Mouse (Mus musculus) limb, embryonic 11.5 days (tissue): ENCODE results near the gene Clcnka. TPM values are rescaled to one million over a fixed set of nuclear protein-coding genes. Genes with fewer than 3 reads are reported as not detected.

Source experiments
- ATAC-seq: fragments of 200-750 bp; cut with Nextera tagmentation; 2 replicates; pipeline ENCODE4 v1.8.0; 2017; ENCODE audit warnings: low read depth; ENCODE audit not compliant: insufficient number of reproducible peaks, low FRiP score, low TSS enrichment
- DNase-seq: peaks from one replicate; pipeline ENCODE4 v3.0.0-alpha.2; 2015; ENCODE audit warnings: low spot score
- H3K27ac ChIP-seq: fragments of 300-500 bp; sonication (generic); replicated peaks from 2 replicates; pipeline ENCODE4 v1.5.1; 2014; ENCODE audit warnings: low read depth, mild to moderate bottlenecking, low read length
- H3K27me3 ChIP-seq: fragments of 300-500 bp; sonication (generic); 2 replicates; pipeline ENCODE4 v1.6.1; 2014; ENCODE audit warnings: mild to moderate bottlenecking, low read length, mixed read lengths; ENCODE audit not compliant: control insufficient read depth, insufficient read depth
- H3K36me3 ChIP-seq: fragments of 300-500 bp; sonication (generic); 2 replicates; pipeline ENCODE4 v1.6.1; 2014; ENCODE audit warnings: mild to moderate bottlenecking, low read length, moderate library complexity, mixed read lengths; ENCODE audit not compliant: control insufficient read depth, insufficient read depth
- H3K4me1 ChIP-seq: fragments of 300-500 bp; sonication (generic); 2 replicates; pipeline ENCODE4 v1.6.1; 2014; ENCODE audit warnings: low read length, mixed read lengths; ENCODE audit not compliant: control insufficient read depth, insufficient read depth
- H3K4me2 ChIP-seq: fragments of 300-500 bp; sonication (generic); 2 replicates; pipeline ENCODE4 v1.6.1; 2014; ENCODE audit warnings: low read depth, mild to moderate bottlenecking, moderate library complexity; ENCODE audit not compliant: severe bottlenecking
- H3K4me3 ChIP-seq: fragments of 300-500 bp; sonication (generic); 2 replicates; pipeline ENCODE4 v1.5.1; 2014; ENCODE audit warnings: low read depth, low read length
- H3K9ac ChIP-seq: fragments of 300-500 bp; sonication (generic); 2 replicates; pipeline ENCODE4 v1.6.1; 2014; ENCODE audit warnings: mild to moderate bottlenecking, low read length
- H3K9me3 ChIP-seq: fragments of 300-500 bp; sonication (generic); 2 replicates; pipeline ENCODE4 v1.6.1; 2016; ENCODE audit warnings: low read length; ENCODE audit not compliant: control insufficient read depth
- WGBS: fragments of 180-500 bp; shearing (Covaris S2); extraction: QIAGEN DNeasy Blood & Tissue Kit; methylation state at CpG from one replicate; pipeline ENCODE4 v1.1.7; 2014; 5-methylcytosine and 5-hydroxymethylcytosine counted together
- polyA plus RNA-seq: library from polyadenylated mRNA; unstranded; fragments of >200 nt; fragmentation: Nextera tagmentation; extraction: Ambion mirVana; gene quantifications from 2 replicates; pipeline ENCODE4 v1.2.1, GENCODE M21; 2014

Gene Clcnka
- polyA plus RNA-seq, 1 experiment from 2014 or later = 0.21 TPM

GRCm38 (mm10) chr4:141353868-141354267, 44.7 kb downstream of the Clcnka start:
- no peak overlapping the region for H3K9ac ChIP-seq
- H3K36me3 ChIP-seq = no peaks in the 10 kb centered on the region
- WGBS = 70% methylated on average over 8 of the region's 8 CpGs
- no peak for DNase-seq
- 0 out of 2 replicates have a peak, but pooled peaks cover 3% of the 10 kb centered on the region for H3K4me1 ChIP-seq
- H3K9me3 ChIP-seq = no peaks in the 10 kb centered on the region
- no peak overlapping the region for H3K4me2 ChIP-seq
- H3K27ac ChIP-seq = no peak overlapping the region
- ATAC-seq = no peak
- no peaks in the 10 kb centered on the region for H3K27me3 ChIP-seq
- no peak overlapping the region for H3K4me3 ChIP-seq

- Histone ChIP-seq H3K36me3 (no peaks in the 10 kb centered on the region), H3K9ac (no peak overlapping the region), H3K4me1 (0 out of 2 replicates have a peak, but pooled peaks cover 3% of the 10 kb centered on the region), H3K9me3 (no peaks in the 10 kb centered on the region), H3K4me3 (no peak overlapping the region), H3K27ac (no peak overlapping the region), H3K4me2 (no peak overlapping the region), H3K27me3 (no peaks in the 10 kb centered on the region)
- ATAC-seq (no peak), DNase-seq (no peak)
- 83% methylated on average over 5 of the region's 5 CpGs for WGBS
Measured at GRCm38 (mm10) chr4:141352986-141353385, 45.5 kb downstream of the Clcnka start.

- H3K4me2 ChIP-seq = no peak overlapping the region
- ATAC-seq (no peak), DNase-seq (no peak)
- peaks cover 3% of the 10 kb centered on the region; the same call in 1 of the 2 replicates for H3K4me1 ChIP-seq
- no peak overlapping the region for H3K9ac ChIP-seq
- H3K9me3 ChIP-seq = no peaks in the 10 kb centered on the region
- no peaks in the 10 kb centered on the region for H3K36me3 ChIP-seq
- H3K4me3 ChIP-seq = no peak overlapping the region
- 51% methylated on average over 7 of the region's 7 CpGs for WGBS
- no peak overlapping the region for H3K27ac ChIP-seq
- H3K27me3 ChIP-seq = no peaks in the 10 kb centered on the region
Measured at GRCm38 (mm10) chr4:141351972-141352371, 46.6 kb downstream of the Clcnka start.

GRCm38 (mm10) chr4:141350015-141350414, 48.5 kb downstream of the Clcnka start:
- ATAC-seq (no peak), DNase-seq (no peak)
- no peaks in the 10 kb centered on the region for H3K36me3 ChIP-seq
- peaks cover 3% of the 10 kb centered on the region; the same call in 1 of the 2 replicates for H3K4me1 ChIP-seq
- H3K27ac ChIP-seq = 0 out of 2 replicates have a peak overlapping the region, but pooled peaks have one; percentile 30
- no peak overlapping the region for H3K9ac ChIP-seq
- H3K27me3 ChIP-seq = no peaks in the 10 kb centered on the region
- no peak overlapping the region for H3K4me3 ChIP-seq
- H3K9me3 ChIP-seq = no peaks in the 10 kb centered on the region
- H3K4me2 ChIP-seq = no peak overlapping the region
- 79% methylated on average over 12 of the region's 12 CpGs for WGBS

GRCm38 (mm10) chr4:141348616-141349015, 49.9 kb downstream of the Clcnka start:
- 76% methylated on average over 11 of the region's 11 CpGs for WGBS

GRCm38 (mm10) chr4:141347365-141347797, 51.1 kb downstream of the Clcnka start:
- Histone ChIP-seq H3K4me3 (no peak overlapping the region), H3K4me1 (peaks cover 3% of the 10 kb centered on the region; the same call in 1 of the 2 replicates), H3K27me3 (no peaks in the 10 kb centered on the region), H3K9ac (no peak overlapping the region), H3K9me3 (no peaks in the 10 kb centered on the region), H3K27ac (no peak overlapping the region), H3K36me3 (no peaks in the 10 kb centered on the region), H3K4me2 (no peak overlapping the region)
- 80% methylated on average over 8 of the region's 8 CpGs for WGBS
- ATAC-seq (no peak), DNase-seq (no peak)

More at GRCm38 (mm10) chr4:141348616-141349015, 49.9 kb downstream of the Clcnka start:
- Histone ChIP-seq H3K4me2 (no peak overlapping the region), H3K36me3 (no peaks in the 10 kb centered on the region), H3K4me1 (peaks cover 3% of the 10 kb centered on the region; the same call in 1 of the 2 replicates), H3K4me3 (no peak overlapping the region), H3K9ac (no peak overlapping the region; the same call in 1 of the 2 replicates), H3K27me3 (no peaks in the 10 kb centered on the region), H3K9me3 (no peaks in the 10 kb centered on the region), H3K27ac (no peak overlapping the region)
- ATAC-seq = no peak
- DNase-seq = no peak

GRCm38 (mm10) chr4:141345219-141345618, 53.3 kb downstream of the Clcnka start:
- Histone ChIP-seq H3K9me3 (no peaks in the 10 kb centered on the region), H3K9ac (no peak overlapping the region), H3K4me2 (no peak overlapping the region), H3K4me3 (no peak overlapping the region), H3K27me3 (no peaks in the 10 kb centered on the region), H3K27ac (no peak overlapping the region), H3K36me3 (no peaks in the 10 kb centered on the region), H3K4me1 (no peaks in the 10 kb centered on the region; the same call in 1 of the 2 replicates)
- WGBS = 90% methylated on average over 12 of the region's 12 CpGs
- DNase-seq (no peak), ATAC-seq (no peak)

GRCm38 (mm10) chr4:141343515-141343914, 55.0 kb downstream of the Clcnka start:
- ATAC-seq (no peak), DNase-seq (no peak)
- Histone ChIP-seq H3K4me2 (no peak overlapping the region), H3K27me3 (no peaks in the 10 kb centered on the region), H3K9me3 (no peaks in the 10 kb centered on the region), H3K9ac (no peak overlapping the region), H3K4me1 (peaks cover 12% of the 10 kb centered on the region), H3K27ac (no peak overlapping the region), H3K36me3 (no peaks in the 10 kb centered on the region), H3K4me3 (no peak overlapping the region)
- 73% methylated on average over 7 of the region's 7 CpGs for WGBS

GRCm38 (mm10) chr4:141341477-141341876, 57.0 kb downstream of the Clcnka start:
- ATAC-seq (no peak), DNase-seq (no peak)
- peaks cover 23% of the 10 kb centered on the region for H3K4me1 ChIP-seq
- H3K27ac ChIP-seq = no peak overlapping the region
- 49% methylated on average over 7 of the region's 7 CpGs for WGBS
- H3K36me3 ChIP-seq = no peaks in the 10 kb centered on the region
- H3K9me3 ChIP-seq = no peaks in the 10 kb centered on the region
- H3K4me3 ChIP-seq = no peak overlapping the region
- no peaks in the 10 kb centered on the region for H3K27me3 ChIP-seq
- H3K9ac ChIP-seq = no peak overlapping the region
- H3K4me2 ChIP-seq = no peak overlapping the region
